Mouse (Mus musculus) liver, embryonic 14.5 days (tissue): Measurements from ENCODE around the gene Tufm.

ENCODE experiments used
- CTCF ChIP-seq: IDR thresholded peaks from 2 replicates; pipeline ENCODE4 v1.5.1; 2016; ENCODE audit warnings: antibody characterized with exemption, low read depth, control low read depth
- EP300 ChIP-seq: IDR thresholded peaks from 2 replicates; pipeline ENCODE4 v1.6.1; 2016; ENCODE audit warnings: antibody characterized with exemption, low read depth

DNA sequence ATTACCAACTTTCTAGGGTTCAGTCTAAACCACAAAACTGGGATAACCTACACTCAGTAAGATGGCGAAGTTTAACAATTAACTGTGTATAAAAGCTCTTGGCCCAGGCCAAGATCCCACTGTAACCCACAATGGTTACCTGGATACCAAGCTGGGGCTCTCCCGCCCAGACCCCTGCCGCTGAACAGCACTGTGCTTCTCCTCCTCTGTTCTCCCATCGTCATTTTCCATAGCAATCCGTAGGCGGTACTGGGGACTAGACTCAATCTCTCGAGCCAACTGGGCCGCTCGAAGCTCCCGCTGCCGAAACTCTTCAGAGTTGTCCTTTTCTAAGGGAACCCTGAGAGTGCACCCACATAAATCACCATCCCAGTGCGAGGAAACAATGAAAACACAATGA is 10.8 kb downstream of the Tufm start:
- TF ChIP-seq CTCF (no peak), EP300 (no peak)
